Mouse (Mus musculus) kidney, adult 11 months (tissue): Measurements from ENCODE around the gene Slc22a16.

Source experiments
- DNase-seq: peaks from one replicate; pipeline ENCODE4 v3.0.0; 2022

The Slc22a16 gene

DNA sequence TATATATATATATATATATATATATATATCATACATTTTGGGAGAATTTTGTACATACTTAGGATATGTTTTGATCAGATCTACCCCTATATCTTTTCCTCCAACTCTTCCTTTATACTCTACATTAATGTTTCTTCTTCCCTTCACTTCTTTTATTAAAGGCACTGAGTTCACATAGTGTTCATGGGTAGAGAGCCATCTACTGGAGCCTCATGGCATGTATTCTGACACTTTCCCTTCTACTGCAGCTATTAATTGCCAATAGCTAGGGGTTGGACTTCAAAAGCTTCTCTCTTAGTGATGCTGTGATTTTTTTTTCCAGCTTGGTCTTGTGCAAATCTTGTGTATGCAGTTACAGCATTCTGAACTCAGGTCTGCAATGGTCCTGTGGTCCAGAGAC is 47.8 kb downstream of the Slc22a16 start:
- DNase-seq = no peak

DNA sequence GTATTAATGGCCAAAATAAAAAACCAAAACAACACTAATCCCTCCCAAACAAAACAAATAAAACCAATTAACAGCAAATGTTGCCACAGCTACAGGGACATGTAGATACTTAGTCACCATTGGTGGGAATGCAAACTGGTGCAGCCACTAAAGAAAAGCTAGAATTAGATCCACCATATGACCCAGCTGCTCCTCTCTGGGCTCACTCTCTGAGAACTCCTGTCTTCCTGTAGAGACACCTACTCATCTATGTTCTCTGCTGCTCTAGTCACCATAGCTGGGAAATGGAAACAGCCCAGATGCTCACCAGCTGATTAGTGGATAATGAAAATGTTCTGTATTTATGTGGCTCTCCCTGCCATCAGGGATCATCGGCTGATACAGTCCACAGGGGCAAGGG is 49.6 kb downstream of the Slc22a16 start:
- DNase-seq = no peak

DNA sequence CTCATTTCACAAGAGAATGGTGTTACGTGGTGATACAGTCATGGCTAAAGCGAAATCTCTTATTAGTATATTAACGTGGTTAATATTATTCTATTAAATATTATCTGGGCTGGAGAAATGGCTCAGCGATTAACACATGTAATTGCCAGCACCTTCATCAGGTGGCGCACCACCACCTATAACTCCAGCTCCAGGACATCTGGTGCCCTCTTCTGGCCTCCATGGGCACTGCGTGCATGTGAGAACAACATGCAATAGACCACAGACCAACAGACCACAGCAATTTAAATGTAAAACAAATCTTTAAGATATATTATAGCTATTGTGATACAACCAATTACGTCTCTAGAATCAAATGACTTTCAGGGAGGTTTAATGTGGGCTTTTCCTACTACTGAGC is 59.0 kb downstream of the Slc22a16 start:
- DNase-seq = peak; percentile 82

DNA sequence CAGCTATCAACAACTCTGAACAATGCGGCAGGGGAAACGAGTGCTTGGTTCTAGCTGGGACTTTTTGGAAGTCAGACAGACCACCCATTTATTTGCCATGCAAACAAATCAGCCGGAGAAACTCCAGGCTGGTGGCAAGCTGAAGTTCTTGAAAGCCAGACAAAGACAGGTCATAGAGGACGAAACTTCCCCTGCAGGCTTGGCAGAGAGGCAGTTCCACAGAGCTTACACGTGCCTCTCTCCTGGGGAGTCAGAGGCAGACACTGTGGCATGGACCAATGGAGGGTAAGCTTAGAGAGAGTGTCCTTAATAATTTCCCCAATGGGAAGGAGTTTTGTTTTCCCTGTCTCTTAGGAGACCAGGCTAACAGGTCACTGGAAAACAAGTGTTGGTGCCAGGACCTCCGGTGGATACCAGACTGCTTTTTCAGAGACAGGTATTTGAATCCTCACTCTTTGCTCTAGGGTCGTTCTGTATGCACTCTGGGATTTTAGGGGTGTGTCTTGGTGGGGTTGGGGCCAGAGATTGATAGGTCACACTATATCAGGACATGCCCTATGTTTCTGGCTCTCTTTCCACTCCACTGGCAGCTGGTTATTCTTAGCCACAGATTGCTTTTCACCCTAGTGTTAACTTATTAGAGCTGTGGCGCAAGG is 59.6 kb downstream of the Slc22a16 start, which contains the start of gene Ddo:
Ddo (plus strand) TSS at position 356 of the 656 bp plus-strand sequence.
- DNase-seq = peak; percentile 94

DNA sequence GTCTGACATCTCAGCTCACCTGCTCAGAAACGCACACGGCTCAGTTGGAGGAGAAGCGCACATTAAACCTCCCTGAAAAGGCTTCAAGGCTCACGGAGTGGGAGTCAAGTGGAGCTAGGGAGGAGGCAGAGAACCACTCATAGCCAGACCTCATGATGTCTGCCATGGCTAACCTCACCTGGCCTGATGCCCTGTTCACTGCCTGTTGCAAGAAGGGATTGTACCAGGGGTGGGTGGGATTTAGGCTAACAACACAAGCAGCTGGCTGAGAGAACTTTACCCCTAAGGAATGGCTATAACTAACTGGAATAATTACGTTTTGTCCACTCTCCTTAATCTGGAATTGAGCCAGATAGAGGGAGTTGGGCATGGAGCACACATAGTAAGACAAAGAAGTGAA is 60.3 kb downstream of the Slc22a16 start:
- peak; percentile 89 for DNase-seq

DNA sequence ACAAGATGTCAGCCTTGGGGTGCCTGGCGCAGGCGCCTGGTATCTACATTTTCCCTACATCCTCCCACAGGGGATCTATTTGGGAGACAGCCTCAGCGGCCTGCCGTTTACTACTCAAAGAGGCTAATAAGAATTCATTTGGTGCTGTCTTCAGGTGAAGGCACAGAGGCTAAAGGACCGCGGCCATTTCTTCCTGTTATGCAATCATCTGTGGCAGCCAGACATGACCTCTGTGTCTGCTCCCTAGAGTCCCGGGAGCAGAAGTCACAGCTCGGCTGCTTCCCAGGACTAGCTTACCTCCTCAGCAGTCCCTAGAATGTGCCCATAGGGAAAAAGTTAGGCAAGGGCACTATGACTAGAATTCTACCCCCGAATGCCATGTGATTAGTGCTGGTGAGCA is 60.8 kb downstream of the Slc22a16 start:
- peak; percentile 82 for DNase-seq

DNA sequence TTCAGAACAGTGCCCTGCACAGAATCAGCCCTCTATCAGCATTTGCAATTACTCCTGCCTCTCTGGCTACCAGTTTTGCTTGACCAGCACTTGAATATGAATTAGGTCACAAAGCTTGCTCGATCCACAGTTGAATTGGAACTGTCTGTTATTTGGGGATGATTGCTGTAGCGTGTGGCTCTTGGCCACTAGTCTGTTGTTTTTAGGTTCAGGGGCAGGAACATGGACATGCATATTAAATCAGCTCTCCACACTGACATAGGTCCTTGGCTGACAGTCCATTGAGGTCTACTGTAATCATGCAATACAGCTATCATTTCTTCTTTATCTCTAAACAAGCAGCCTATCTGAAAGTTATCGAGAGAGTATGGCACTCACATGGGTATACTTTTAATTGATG is 62.0 kb downstream of the Slc22a16 start:
- DNase-seq = no peak

DNA sequence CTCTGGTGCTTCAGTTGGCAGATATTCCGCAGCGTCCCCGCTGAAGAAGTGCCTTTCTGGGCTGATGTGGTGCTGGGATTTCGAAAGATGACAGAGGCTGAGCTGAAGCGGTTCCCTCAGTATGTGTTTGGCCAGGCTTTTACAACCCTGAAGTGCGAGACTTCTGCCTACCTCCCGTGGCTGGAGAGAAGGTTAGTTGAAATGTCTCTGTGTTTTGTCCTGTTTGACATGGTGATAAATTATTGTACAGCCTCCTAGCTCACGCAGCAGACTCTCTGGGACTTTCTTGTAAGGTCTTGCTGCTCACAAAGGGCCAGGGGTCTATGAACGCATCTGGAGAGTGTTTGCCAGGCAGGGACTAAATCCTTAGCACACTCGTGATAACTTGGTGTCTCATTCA is 67.2 kb downstream of the Slc22a16 start:
- no peak for DNase-seq

DNA sequence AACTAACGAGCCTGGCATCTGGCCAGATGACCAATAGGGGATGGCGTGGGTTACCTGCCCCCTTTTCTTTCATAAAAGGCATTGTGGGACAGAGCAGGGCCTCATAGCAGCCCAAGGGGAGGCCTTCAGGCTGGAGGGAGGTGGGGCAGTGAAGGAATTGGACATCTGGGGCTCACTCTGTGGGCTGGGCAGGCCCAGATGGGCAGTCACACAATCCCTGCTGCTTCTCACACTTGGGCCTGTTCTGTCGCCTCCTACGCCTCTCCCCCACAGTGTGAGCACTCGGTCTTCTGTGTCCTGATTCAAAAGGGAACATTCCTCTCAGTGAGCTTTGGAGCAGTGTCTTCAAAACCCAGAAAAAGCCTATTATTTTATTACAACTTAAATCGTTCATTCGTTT is 68.1 kb downstream of the Slc22a16 start:
- no peak for DNase-seq

DNA sequence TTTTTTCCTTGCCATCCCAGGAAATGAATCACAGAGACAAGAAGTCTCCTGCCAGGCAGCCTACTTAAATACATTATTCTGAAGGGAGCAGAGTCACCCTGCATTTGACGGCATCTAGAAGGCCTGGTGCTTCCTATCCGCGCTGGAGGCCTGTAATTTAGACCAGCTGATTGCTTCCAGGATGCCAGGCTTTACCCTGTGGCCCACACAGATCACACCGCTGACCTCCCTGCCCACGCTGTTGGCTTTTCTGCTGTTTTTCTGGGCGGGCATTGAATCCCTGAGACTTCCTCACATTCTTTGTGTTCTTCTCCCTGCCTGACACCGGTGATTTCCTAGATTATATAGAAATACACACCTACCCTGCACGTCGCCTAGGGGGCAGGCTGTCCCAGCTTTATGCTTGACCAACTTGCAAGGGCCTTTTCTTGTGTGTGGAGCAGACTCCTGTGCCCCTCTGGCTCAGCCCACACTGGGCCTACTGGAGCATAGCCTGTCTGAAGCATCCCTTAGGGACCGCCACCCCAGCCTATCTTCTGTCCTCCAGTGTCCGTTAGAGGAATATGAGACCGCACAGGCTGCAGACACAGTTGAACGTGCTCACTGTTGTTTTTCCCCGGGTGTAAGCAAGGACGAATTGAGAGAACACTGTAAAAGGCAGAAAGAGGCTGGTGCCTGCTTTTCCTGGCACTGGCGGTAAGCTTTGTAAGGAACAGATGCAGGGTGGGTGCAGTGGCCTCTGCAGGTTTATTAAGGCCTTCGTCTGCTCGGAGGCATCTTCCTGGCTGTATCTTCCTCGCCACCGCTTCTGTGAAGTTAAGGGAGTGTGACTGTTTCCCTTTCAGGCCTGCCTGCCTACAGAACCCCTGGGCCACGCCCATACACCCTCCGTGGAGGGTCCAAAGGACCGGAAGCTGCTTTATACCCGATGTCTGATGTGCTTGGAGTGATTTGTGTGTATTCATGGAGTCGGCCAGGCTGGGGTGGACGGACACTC is 69.0 kb downstream of the Slc22a16 start:
- no peak for DNase-seq

DNA sequence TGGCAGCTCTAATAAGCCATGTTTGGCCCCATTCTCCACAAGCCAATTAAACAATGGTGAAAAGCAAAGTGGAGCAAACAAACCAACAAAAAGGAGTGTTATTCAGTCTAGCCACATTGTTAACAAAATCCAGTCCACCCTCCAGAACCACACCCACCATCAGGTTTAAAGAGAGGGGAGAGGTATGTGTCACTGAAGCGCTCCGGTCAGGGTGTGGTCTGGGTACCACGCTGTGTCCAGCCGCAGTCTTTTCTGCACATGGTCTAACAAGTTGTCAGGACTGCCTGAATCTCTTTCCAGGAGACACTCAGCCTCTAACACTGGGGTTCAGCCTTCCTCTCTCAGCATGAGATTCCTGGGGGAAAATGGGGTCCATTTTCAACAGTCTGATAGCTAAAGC is 70.3 kb downstream of the Slc22a16 start:
- DNase-seq = no peak

DNA sequence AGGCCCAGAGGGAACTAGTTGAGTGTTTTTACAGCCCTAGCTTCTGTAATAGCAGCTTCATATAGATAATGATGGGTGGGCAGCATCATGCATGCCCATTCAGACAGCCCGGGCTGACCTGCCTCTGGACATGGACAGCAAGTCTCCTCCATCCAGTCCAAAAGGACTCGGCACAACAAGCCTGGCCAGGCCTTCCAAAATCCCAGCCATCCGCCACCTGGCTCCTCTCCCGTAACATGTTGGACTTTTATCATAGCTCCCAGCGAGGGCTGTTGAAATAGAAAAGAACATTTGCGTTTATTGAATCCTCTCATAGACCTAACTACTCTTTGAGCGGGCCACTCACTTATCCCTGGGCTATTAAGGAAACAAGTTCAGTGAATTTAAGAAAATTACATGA is 71.8 kb downstream of the Slc22a16 start:
- DNase-seq = no peak

DNA sequence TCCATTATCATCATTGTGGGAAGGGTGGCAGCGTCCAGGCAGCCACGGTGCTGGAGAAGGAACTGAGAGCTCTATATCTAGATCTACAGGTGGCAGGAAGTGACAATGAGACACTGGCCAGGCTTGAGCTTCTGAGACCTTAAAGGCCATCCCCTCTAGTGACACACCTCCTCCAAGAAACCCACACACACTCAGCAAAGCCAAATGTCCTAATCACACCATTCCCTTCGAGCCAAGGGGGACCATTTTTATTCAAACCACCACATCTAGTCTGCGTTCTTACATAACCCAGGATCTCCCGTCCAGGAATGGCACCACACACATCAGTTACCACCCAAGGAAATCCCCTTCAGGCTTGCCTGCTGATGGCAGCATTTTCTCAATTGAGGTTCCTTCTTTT is 73.0 kb downstream of the Slc22a16 start:
- DNase-seq = no peak

DNA sequence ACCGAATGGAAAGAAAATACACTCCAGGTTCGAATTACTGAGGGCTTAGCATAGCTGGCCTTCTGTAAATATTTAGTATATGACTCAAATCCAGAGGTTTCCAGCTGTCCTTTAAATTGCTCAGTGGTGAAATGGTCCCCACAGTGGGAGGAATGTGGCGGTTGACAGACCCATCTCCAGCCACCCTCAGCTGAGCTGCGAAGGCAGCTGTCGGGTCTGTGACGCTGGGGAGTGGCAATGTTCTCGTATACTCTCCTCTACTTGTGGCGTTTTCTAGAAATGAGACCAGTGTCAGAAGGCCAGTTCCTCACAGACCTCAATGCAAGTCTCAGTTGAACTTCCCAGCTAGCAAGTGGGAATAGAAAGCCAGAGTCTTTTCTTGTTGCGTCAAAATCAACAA is 74.3 kb downstream of the Slc22a16 start:
- no peak for DNase-seq

DNA sequence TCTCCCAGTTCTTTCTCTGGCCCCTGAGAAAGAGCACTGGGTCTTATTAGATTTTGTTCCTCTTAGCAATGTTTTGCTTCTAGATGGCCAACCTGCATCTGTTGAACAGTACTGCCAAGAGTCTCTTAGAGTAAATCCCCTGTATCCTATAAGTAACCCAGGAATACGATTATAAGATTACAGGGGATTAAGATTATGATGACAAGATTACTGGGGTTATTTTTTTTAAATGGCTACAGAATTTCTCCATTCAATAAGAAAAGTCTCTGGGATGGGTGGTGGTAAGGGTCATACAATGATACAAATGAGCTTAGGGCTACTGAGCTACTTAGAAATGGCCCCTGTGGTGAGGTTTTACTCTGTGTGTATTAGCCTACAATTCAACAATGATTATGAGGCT is 75.2 kb downstream of the Slc22a16 start:
- DNase-seq = no peak

DNA sequence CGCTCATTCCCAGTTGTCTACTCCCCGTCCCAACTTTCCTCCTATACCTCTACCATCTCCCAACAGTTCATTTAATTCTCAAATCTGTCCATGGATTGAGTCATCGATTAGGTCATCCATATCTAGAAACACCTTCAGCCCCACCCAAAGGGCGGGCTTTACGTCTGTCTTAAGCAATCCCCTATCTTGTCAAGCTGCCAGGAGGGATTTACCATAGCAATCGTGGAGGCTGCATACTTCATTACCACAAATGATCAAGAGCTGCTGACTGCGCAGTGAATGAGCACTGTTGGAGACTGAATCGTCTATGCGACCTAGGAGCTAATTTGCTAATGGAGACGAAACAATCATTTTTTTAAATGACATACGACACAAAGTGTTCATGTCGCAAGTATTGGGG is 78.6 kb downstream of the Slc22a16 start:
- no peak for DNase-seq

DNA sequence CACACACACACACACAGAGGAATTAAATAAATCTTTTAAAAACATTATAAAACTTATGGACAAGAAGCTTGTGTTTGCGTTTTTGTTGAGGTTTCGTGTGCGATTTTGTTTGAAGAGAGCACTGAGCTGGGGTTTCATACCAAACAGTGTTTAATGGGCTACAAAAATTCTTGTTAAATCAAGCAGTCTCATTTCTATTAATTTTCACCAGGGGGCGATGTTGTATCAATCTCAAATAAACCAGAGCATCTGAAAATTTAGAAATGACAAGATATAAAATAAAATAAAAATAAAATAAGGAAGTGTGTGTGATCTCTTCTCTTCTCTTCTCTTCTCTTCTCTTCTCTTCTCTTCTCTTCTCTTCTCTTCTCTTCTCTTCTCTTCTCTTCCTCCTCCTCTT is 79.5 kb downstream of the Slc22a16 start:
- DNase-seq = no peak

DNA sequence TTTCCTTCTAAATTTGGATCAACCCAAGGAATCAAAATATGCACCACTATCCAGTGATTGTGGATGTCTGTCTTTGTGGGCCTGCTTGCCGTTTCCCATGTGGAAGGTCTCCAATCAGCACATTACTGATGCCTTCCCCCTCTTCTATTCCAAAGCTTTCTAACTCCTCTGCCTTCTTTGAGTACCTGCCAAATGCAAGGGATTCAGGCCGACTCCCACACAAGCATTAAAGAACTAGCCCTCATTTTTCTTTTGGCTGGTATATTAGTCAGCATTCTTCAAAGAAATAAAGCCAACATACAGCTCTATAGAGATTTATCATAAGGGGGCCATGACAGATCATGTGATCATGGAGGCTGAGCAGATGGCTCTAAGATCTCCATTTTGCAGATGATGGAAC is 81.5 kb downstream of the Slc22a16 start:
- DNase-seq = no peak
